Mouse (Mus musculus) embryonic facial prominence, embryonic 10.5 days (tissue): ENCODE data around the gene Pigh. TPM values are rescaled to one million over a fixed set of nuclear protein-coding genes. Genes with fewer than 3 reads are reported as not detected.

Source experiments
- DNase-seq: peaks from one replicate; pipeline ENCODE4 v3.0.0-alpha.2; 2017; ENCODE audit warnings: low spot score
- H3K27ac ChIP-seq: fragments of 300-500 bp; sonication (generic); replicated peaks from 2 replicates; pipeline ENCODE4 v1.5.1; 2016; ENCODE audit warnings: mild to moderate bottlenecking
- H3K27me3 ChIP-seq: fragments of 300-500 bp; sonication (generic); replicated peaks from 2 replicates; pipeline ENCODE4 v1.6.1; 2016; ENCODE audit warnings: low read depth, mild to moderate bottlenecking; ENCODE audit not compliant: poor library complexity, severe bottlenecking
- H3K36me3 ChIP-seq: fragments of 300-500 bp; sonication (generic); replicated peaks from 2 replicates; pipeline ENCODE4 v1.6.1; 2016; ENCODE audit warnings: mild to moderate bottlenecking, moderate library complexity
- H3K4me1 ChIP-seq: fragments of 300-500 bp; sonication (generic); 2 replicates; pipeline ENCODE4 v1.6.1; 2016
- H3K4me3 ChIP-seq: fragments of 300-500 bp; sonication (generic); 2 replicates; pipeline ENCODE4 v1.5.1; 2016; ENCODE audit warnings: mild to moderate bottlenecking, moderate library complexity
- H3K9me3 ChIP-seq: fragments of 300-500 bp; sonication (generic); 2 replicates; pipeline ENCODE4 v1.6.1; 2016; ENCODE audit warnings: mild to moderate bottlenecking
- WGBS: fragments of 180-500 bp; shearing (Covaris S2); methylation state at CpG from one replicate; pipeline ENCODE4 v1.1.7; 2016; 5-methylcytosine and 5-hydroxymethylcytosine counted together
- polyA plus RNA-seq: library from polyadenylated mRNA; unstranded; fragments of >200 nt; fragmentation: Nextera tagmentation; extraction: Ambion mirVana; gene quantifications from 2 replicates; pipeline ENCODE4 v1.2.1, GENCODE M21; 2016

Pigh gene
- polyA plus RNA-seq, 1 experiment from 2014 or later, result 32.7 TPM

DNA sequence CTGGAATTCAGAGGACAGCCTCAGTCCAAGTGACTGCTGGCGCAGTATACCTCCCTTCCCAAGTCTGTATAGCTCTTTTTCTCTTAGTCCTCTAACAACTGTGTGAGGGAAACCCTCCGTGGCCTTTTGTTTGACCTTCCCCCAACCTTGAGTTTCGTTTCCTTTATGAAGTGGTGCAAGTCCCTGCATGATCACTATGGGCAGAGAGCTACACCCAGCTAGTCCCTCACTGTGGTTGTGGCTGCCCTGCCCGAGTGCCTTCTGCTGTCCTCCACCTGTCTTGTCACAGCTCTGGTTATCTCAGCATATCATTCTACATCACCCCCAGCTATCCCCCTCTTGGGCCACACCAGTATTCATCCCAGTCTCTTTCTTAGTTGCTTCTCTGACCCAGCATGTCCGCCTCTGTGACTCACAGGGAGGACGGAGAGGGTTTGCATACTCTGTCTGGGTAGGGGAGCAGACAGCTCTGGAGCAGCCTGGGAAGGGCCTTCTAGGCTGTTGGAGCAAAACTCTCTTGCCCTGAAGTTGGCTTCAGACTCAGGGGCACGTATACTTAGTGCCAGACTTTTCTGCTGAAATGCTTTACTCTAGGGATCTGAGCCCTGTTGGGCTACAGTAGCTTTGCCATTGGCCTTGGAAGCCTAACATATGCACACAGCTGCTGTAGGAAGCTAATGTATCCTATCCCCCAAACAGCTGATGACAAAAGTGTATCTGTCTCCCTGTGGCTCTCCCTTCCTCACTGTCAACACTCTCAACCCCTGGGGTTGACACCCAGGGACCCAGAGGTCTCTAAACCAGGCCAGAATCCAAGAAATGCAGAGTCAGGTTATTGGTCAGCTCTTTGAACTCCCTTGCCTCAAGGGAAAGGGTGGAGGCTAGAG lies 28.4 kb downstream of the Pigh start:
- Histone ChIP-seq H3K27ac (no peak overlapping the region), H3K9me3 (no peaks in the 10 kb centered on the region), H3K4me3 (no peak overlapping the region), H3K4me1 (peaks cover 5% of the 10 kb centered on the region), H3K27me3 (no peaks in the 10 kb centered on the region), H3K36me3 (peaks cover 49% of the 10 kb centered on the region)
- WGBS, result 78% methylated on average over 7 of the region's 7 CpGs
- no peak for DNase-seq

DNA sequence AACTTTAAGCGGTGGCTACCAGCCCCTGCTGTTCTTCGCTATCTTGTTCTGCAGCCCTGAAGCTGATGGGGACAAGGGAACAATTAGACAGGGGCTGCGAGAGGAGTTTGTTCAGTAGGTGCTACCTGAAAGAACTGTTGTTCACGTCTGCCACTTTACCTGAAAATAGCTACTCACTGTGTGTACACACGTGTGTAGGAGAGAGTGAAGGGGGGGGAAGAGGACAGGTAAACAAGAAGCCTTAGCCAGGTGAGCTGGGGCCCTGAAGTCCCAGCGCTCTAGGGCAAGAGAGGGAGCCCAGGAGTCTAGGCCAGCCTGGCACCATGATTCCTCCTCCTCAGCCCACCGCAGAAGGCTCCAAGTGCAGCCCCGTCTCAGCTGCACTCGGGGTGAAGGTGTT lies 29.3 kb downstream of the Pigh start:
- Histone ChIP-seq H3K4me1 (peaks cover 5% of the 10 kb centered on the region), H3K36me3 (peaks cover 48% of the 10 kb centered on the region), H3K27me3 (no peaks in the 10 kb centered on the region), H3K9me3 (no peaks in the 10 kb centered on the region), H3K27ac (no peak overlapping the region; the same call in 1 of the 2 replicates), H3K4me3 (no peak overlapping the region)
- DNase-seq, result no peak
- WGBS, result 90% methylated on average over 9 of the region's 9 CpGs

DNA sequence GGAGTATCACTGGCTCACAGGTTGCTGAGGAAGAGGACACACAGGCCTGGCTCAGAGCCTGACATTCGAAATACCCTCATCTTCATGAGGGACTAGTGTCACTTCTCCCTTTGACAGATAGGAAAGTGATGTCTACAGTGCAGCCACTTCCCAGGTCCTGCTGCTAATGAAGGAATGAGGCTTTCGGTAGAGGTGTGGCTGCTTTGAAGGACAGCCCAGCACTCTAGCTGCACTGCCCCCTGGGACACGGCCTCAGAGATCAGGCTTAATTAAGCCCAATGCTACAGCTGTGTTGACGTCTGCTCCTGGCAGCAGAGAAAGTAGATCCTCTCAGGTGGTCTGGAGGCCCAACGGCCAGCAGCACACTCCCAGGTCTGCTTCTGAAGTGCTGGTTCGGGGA lies 29.9 kb downstream of the Pigh start:
- Histone ChIP-seq H3K36me3 (peaks cover 48% of the 10 kb centered on the region), H3K27ac (no peak overlapping the region), H3K9me3 (no peaks in the 10 kb centered on the region), H3K4me3 (no peak overlapping the region), H3K27me3 (no peaks in the 10 kb centered on the region), H3K4me1 (peaks cover 5% of the 10 kb centered on the region)
- no peak for DNase-seq
- 76% methylated on average over 6 of the region's 6 CpGs for WGBS

- H3K4me3 ChIP-seq, result no peak overlapping the region
- peaks cover 44% of the 10 kb centered on the region for H3K36me3 ChIP-seq
- peaks cover 5% of the 10 kb centered on the region for H3K4me1 ChIP-seq
- no peak for DNase-seq
- no peak overlapping the region for H3K27ac ChIP-seq
- H3K27me3 ChIP-seq, result no peaks in the 10 kb centered on the region
- WGBS, result 88% methylated on average over 7 of the region's 7 CpGs
- H3K9me3 ChIP-seq, result no peaks in the 10 kb centered on the region
Observed at GRCm38 (mm10) chr12:79055276-79055675, 34.2 kb downstream of the Pigh start.

DNA sequence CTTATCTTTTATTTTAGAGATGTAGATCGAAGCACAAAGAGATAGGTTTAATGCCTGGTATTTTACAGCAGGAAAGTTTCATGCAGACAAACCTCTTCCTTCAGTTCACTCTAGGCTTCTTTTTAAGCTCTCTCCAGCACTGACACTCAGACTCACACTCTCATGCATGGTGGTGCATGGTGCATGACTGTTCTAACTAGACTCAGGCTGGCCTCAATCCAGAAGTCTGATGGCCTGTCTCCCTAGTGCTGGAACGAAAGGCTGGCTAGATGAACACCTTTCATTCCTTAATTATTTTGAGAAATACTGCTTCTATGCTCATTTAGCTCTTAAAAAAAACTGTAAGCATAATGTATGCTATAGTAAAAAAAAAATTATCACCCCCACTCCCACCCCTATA lies 37.4 kb downstream of the Pigh start:
- Histone ChIP-seq H3K9me3 (no peaks in the 10 kb centered on the region), H3K4me1 (no peaks in the 10 kb centered on the region), H3K27me3 (no peaks in the 10 kb centered on the region), H3K27ac (no peak overlapping the region), H3K36me3 (peaks cover 54% of the 10 kb centered on the region), H3K4me3 (no peak overlapping the region)
- DNase-seq, result no peak
- 92% methylated on average over 2 of the region's 2 CpGs for WGBS

DNA sequence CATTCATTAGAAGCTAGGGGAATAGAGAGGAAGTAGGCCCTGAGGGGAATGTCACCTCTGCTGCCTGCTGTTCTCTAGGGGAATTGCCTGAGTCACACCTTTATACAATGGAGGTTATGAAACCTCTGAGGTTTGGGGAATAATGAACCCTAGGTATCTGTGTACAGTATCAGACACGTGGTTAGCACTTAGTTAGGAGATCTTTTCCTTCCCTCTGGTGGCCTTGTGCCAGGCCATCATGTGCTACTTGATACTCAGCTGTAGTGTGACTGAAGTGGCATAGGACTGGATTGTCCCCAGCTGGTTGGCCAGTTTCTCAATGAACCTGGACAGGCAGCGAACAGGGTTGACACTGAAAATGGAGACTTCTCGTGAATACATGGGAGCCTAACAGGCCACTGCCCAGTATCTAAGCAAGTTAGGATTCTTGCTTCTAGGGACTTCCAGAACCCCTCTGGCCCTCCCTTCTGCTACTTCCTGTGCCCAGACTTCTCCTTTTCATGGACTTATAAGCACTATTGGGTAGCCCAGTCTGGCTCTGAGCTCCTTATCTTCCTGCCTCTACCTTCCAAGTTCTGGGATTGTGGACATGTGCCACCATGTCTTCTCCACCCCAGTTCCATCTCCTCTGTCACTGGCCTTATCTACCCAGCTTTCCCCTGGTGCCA lies 38.8 kb downstream of the Pigh start:
- WGBS, result 82% methylated on average over 3 of the region's 3 CpGs
- no peak for DNase-seq
- 0 out of 2 replicates have a peak, but pooled peaks cover 2% of the 10 kb centered on the region for H3K9me3 ChIP-seq
- peaks cover 53% of the 10 kb centered on the region for H3K36me3 ChIP-seq
- H3K27ac ChIP-seq, result no peak overlapping the region
- H3K4me3 ChIP-seq, result no peak overlapping the region
- no peaks in the 10 kb centered on the region for H3K27me3 ChIP-seq
- no peaks in the 10 kb centered on the region for H3K4me1 ChIP-seq

DNA sequence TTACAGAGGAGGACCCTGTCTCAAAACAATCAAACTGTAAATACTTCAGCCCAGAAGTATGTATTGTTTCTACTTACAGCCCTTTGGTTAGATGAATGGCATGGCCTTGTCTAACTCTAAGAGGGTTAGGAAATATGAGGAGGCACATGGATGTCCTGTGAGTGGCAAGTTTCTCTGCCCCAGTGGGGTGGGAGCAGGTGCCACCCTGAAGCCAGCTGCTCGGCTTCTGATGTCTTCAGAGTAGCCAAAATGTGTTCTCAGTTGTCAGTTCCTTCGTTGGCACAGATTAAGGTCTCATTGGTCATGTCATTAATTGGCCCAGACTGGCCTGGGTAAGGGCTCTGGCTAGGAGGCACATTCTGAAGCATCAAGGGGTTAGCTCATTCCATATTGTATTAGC lies 39.6 kb downstream of the Pigh start:
- DNase-seq, result no peak
- 0 out of 2 replicates have a peak, but pooled peaks cover 2% of the 10 kb centered on the region for H3K9me3 ChIP-seq
- 76% methylated on average over 2 of the region's 2 CpGs for WGBS
- H3K4me3 ChIP-seq, result no peak overlapping the region
- H3K36me3 ChIP-seq, result peaks cover 54% of the 10 kb centered on the region
- no peaks in the 10 kb centered on the region for H3K27me3 ChIP-seq
- H3K27ac ChIP-seq, result no peak overlapping the region
- H3K4me1 ChIP-seq, result no peaks in the 10 kb centered on the region

DNA sequence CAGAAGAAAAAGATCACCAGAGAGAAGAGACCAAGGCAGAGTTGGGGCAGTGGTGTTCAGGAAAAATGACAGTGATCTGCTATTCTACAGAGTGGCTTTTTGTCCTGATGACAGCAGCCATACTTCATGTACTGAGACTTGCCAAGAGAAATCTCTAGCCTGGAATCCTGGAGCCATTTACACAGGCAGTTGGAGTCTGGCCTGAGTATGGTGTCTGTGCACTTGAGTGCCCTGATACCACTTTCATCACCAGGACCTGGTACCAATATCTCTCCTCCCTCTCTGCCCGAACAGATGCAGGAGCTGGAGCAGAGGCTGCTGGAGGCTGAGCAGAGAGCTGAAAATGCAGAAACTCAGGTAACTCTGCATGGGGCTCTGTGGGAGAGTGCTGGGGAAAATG lies 40.6 kb downstream of the Pigh start:
- peaks cover 50% of the 10 kb centered on the region for H3K36me3 ChIP-seq
- no peaks in the 10 kb centered on the region for H3K27me3 ChIP-seq
- no peak overlapping the region for H3K4me3 ChIP-seq
- WGBS, result 90% methylated on average over 1 of the region's 1 CpGs
- H3K4me1 ChIP-seq, result no peaks in the 10 kb centered on the region
- H3K9me3 ChIP-seq, result 0 out of 2 replicates have a peak, but pooled peaks cover 2% of the 10 kb centered on the region
- DNase-seq, result no peak
- no peak overlapping the region for H3K27ac ChIP-seq

- Histone ChIP-seq H3K36me3 (peaks cover 52% of the 10 kb centered on the region), H3K4me1 (no peaks in the 10 kb centered on the region), H3K4me3 (no peak overlapping the region), H3K9me3 (0 out of 2 replicates have a peak, but pooled peaks cover 2% of the 10 kb centered on the region), H3K27me3 (no peaks in the 10 kb centered on the region), H3K27ac (no peak overlapping the region)
- WGBS, result 88% methylated on average over 7 of the region's 7 CpGs
- no peak for DNase-seq
Observed at GRCm38 (mm10) chr12:79047203-79047602, 42.2 kb downstream of the Pigh start.

- Histone ChIP-seq H3K36me3 (peaks cover 62% of the 10 kb centered on the region), H3K9me3 (0 out of 2 replicates have a peak, but pooled peaks cover 2% of the 10 kb centered on the region), H3K27me3 (no peaks in the 10 kb centered on the region), H3K27ac (no peak overlapping the region), H3K4me1 (no peaks in the 10 kb centered on the region), H3K4me3 (no peak overlapping the region)
- 87% methylated on average over 6 of the region's 6 CpGs for WGBS
- DNase-seq, result no peak
Observed at GRCm38 (mm10) chr12:79046171-79046570, 43.3 kb downstream of the Pigh start.

- DNase-seq, result no peak
- WGBS, result 77% methylated on average over 8 of the region's 8 CpGs
- Histone ChIP-seq H3K36me3 (peaks cover 55% of the 10 kb centered on the region), H3K9me3 (0 out of 2 replicates have a peak, but pooled peaks cover 2% of the 10 kb centered on the region), H3K4me3 (no peak overlapping the region), H3K4me1 (0 out of 2 replicates have a peak, but pooled peaks cover 1% of the 10 kb centered on the region), H3K27ac (no peak overlapping the region), H3K27me3 (no peaks in the 10 kb centered on the region)
Observed at GRCm38 (mm10) chr12:79044668-79045067, 44.8 kb downstream of the Pigh start.

DNA sequence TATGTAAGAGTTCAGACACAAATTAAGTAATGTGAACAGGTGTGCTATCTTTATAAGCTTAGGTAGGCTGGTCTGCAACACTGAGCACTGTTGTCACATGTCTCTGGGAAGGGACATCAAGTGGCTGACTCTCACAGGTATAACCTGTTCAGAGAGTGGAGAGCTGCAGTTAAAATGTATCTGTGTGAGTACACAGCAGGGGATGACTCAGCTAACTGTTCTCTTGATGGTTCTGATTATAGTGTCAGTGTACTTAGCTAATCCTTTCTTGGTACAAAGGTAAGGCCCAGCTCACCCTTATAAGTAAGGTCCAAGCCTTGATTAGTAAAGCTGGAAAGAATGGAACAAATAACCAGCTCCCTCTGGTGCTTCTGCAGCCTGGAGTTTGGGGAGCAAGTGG lies 48.0 kb downstream of the Pigh start:
- peaks cover 40% of the 10 kb centered on the region for H3K36me3 ChIP-seq

More for the DNA sequence above, 48.0 kb downstream of the Pigh start:
- H3K27me3 ChIP-seq, result no peaks in the 10 kb centered on the region
- H3K9me3 ChIP-seq, result 0 out of 2 replicates have a peak, but pooled peaks cover 2% of the 10 kb centered on the region
- no peak overlapping the region for H3K27ac ChIP-seq
- H3K4me3 ChIP-seq, result no peak overlapping the region
- no peak for DNase-seq
- 0 out of 2 replicates have a peak, but pooled peaks cover 3% of the 10 kb centered on the region for H3K4me1 ChIP-seq
